Mouse (Mus musculus) T-helper 1 cell (primary cell): ENCODE data around the gene Tmtc2.

Experiments used
- in situ Hi-C: fragments of 300-600 bp; cut with MboI, MseI; formaldehyde crosslinking; loops from one replicate; pipeline ENCODE4 v1.15.1; 2025; ENCODE audit warnings: high pct_unique_total_duplicates

The Tmtc2 gene

GRCm38 (mm10) chr10:105500482-105500881, 73.8 kb downstream of the Tmtc2 start:
- in situ Hi-C loops = loop anchor here (10.0 kb wide), 1 partner anchor 1354 kb away; no protein-coding TSS in a partner anchor

- in situ Hi-C loops = loop anchor here (10.0 kb wide), 1 partner anchor 1780 kb away; no protein-coding TSS in a partner anchor
Measured at GRCm38 (mm10) chr10:105495248-105495647, 79.0 kb downstream of the Tmtc2 start.

GRCm38 (mm10) chr10:105492485-105492884, 81.8 kb downstream of the Tmtc2 start:
- in situ Hi-C loops = loop anchor here (10.0 kb wide), 1 partner anchor 1778 kb away; no protein-coding TSS in a partner anchor

GRCm38 (mm10) chr10:105490748-105491147, 83.5 kb downstream of the Tmtc2 start:
- in situ Hi-C loops = loop anchor here (10.0 kb wide), 1 partner anchor 1776 kb away; no protein-coding TSS in a partner anchor

GRCm38 (mm10) chr10:105489970-105490735, 84.1 kb downstream of the Tmtc2 start:
- in situ Hi-C loops = loop anchor here (10.0 kb wide), 1 partner anchor 1775 kb away; no protein-coding TSS in a partner anchor

- in situ Hi-C loops = no loop called here
Measured at GRCm38 (mm10) chr10:105486977-105487376, 87.3 kb downstream of the Tmtc2 start.

GRCm38 (mm10) chr10:105484355-105485094, 89.7 kb downstream of the Tmtc2 start:
- in situ Hi-C loops = no loop called here

GRCm38 (mm10) chr10:105479771-105480170, 94.5 kb downstream of the Tmtc2 start:
- in situ Hi-C loops = no loop called here

- in situ Hi-C loops = no loop called here
Measured at GRCm38 (mm10) chr10:105477623-105478238, 96.5 kb downstream of the Tmtc2 start.

- in situ Hi-C loops = no loop called here
Measured at GRCm38 (mm10) chr10:105474162-105474830, 100.0 kb downstream of the Tmtc2 start.

- in situ Hi-C loops = no loop called here
Measured at GRCm38 (mm10) chr10:105464378-105464777, 109.9 kb downstream of the Tmtc2 start.

- in situ Hi-C loops = no loop called here
Measured at GRCm38 (mm10) chr10:105453441-105453840, 120.8 kb downstream of the Tmtc2 start.

- in situ Hi-C loops = no loop called here
Measured at GRCm38 (mm10) chr10:105447191-105447590, 127.1 kb downstream of the Tmtc2 start.

- in situ Hi-C loops = no loop called here
Measured at GRCm38 (mm10) chr10:105444309-105444708, 129.9 kb downstream of the Tmtc2 start.

GRCm38 (mm10) chr10:105434879-105435278, 139.4 kb downstream of the Tmtc2 start:
- in situ Hi-C loops = no loop called here

GRCm38 (mm10) chr10:105430885-105431284, 143.4 kb downstream of the Tmtc2 start:
- in situ Hi-C loops = no loop called here

GRCm38 (mm10) chr10:105430232-105430631, 144.0 kb downstream of the Tmtc2 start:
- in situ Hi-C loops = no loop called here

GRCm38 (mm10) chr10:105428080-105428479, 146.2 kb downstream of the Tmtc2 start:
- in situ Hi-C loops = no loop called here

GRCm38 (mm10) chr10:105427625-105428024, 146.6 kb downstream of the Tmtc2 start:
- in situ Hi-C loops = no loop called here

GRCm38 (mm10) chr10:105425052-105425451, 149.2 kb downstream of the Tmtc2 start:
- in situ Hi-C loops = no loop called here

- in situ Hi-C loops = no loop called here
Measured at GRCm38 (mm10) chr10:105423187-105423586, 151.1 kb downstream of the Tmtc2 start.
